In genomic region chr11:50292190-50292855, GRCm38 (mm10) we compare ENCODE assay signal across 8 mouse cellular contexts. TPM values are rescaled to one million over a fixed set of nuclear protein-coding genes. Genes with fewer than 3 reads are reported as not detected.
DNase-seq lines count a peak whose midpoint lies in the region; ATAC-seq lines count a peak whose summit lies in the region.

TSS of gene Maml1 (minus strand) at chr11:50292311.

- ATAC-seq in hindbrain, embryonic 11.5 days (ENCODE audit: low FRiP score) = peak; percentile 98

- under 1% methylated on average over 45 of the region's 45 CpGs for WGBS in hindbrain, embryonic 11.5 days

- H3K4me1 ChIP-seq in hindbrain, embryonic 11.5 days (replicated peaks; ENCODE audit: control insufficient read depth, insufficient read depth, low read length) = peaks cover 5% of the 10 kb centered on the region

- H3K9me3 ChIP-seq in hindbrain, embryonic 11.5 days (ENCODE audit: control insufficient read depth, low read length) = no peaks in the 10 kb centered on the region

- peak within 1 kb of the TSS; percentile 97 for H3K4me3 ChIP-seq in hindbrain, embryonic 11.5 days (ENCODE audit: low read depth, low read length)

- H3K4me2 ChIP-seq in hindbrain, embryonic 11.5 days (replicated peaks; ENCODE audit: low read depth, low read length) = peak within 1 kb of the TSS; percentile 66

- H3K36me3 ChIP-seq in hindbrain, embryonic 11.5 days (ENCODE audit: control insufficient read depth, insufficient read depth, low read length) = no peaks in the 10 kb centered on the region; the same call in 1 of the 2 replicates

- H3K27ac ChIP-seq in hindbrain, embryonic 11.5 days (ENCODE audit: low read depth, low read length) = peak within 1 kb of the TSS; percentile 98

- H3K9ac ChIP-seq in hindbrain, embryonic 11.5 days (ENCODE audit: low read depth, low read length) = peak within 1 kb of the TSS; percentile 99

- no peaks in the 10 kb centered on the region for H3K27me3 ChIP-seq in hindbrain, embryonic 11.5 days (ENCODE audit: control insufficient read depth, insufficient read depth, low read length)

- DNase-seq in Muller cell, postnatal 12 days (ENCODE audit: inconsistent ontology term) = peak; percentile 99
- peak; percentile 98 for DNase-seq in cerebellum, adult 9-11 months
- DNase-seq in frontal cortex, adult 2 months (ENCODE audit: extremely low spot score in 1 of 2, low spot score in 1 of 2) = peak; percentile 95 to 99
- DNase-seq in hindbrain, embryonic 11.5 days (ENCODE audit: low spot score) = peak; percentile 97
- DNase-seq in layer of hippocampus, postnatal 10 days (ENCODE audit: low spot score in 2 of 2) = peak; percentile 97
- peak; percentile 98 for DNase-seq in lung, postnatal 10 days
- peak; percentile 96 for DNase-seq in ovary, postnatal 36 days (ENCODE audit: low spot score)
- DNase-seq in thymus, postnatal 25 days = peak; percentile 95

RNA-seq across cellular contexts. Expression of gene Maml1, which starts in this region (rescaled TPM):
- polyA plus RNA-seq in frontal cortex, adult 2 months (2012; rRNA removed) = 7.0 and 7.4 TPM in 2 replicates
- 9.2 and 10.1 TPM in 2 replicates for polyA plus RNA-seq in hindbrain, embryonic 11.5 days (2014; fragmentation: Nextera tagmentation; extraction: Ambion mirVana)
- 10 to 100 TPM in 1 of 2 experiments, 1 to 10 TPM in 1; 9.5 to 10.1 TPM for total RNA-seq in layer of hippocampus, postnatal 10 days (2021)

Comparison
In these comparisons a context has a peak if more than half of its experiments do, and no peak if none do; other contexts are left out.
1. Peak in every context shown above with its lines: DNase-seq, ATAC-seq, H3K4me3 ChIP-seq and H3K27ac ChIP-seq.